ENCODE assay signal across 17 mouse cellular contexts in the genomic region with DNA sequence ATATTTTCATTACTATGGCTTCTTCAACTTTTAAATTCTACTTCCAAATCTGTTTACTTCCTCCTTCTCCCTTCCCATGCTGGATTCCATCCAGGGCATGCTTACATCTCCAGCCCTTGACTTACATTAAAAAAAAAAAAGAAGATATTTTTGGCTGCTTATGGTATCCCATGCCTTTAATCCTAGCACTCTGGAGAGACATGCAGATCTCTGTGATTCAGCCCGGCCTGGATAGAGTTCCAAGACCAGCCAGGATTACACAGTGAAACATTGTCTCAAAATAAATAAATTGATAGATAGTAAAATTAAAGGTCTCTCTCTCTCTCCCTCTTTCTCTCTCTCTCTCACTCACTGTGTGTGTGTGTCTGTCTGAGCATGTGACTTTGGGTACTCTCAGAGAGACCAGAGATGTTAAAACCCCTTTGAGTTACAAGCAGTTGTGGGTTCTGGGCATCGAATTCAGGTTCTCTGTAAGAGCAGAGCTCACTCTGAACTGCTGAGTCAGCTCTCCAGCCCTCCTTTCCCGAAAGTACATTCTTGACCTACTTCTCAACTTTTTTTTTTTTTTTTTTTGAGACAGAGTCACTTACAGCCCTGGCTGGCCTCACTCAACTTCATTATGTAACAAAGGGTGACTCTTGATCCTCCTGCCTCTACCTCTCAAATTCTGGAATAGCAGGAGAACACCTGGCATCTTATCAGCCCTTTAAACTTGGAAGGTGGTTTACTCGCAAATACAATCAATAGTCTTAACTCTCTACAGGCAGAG. TPM values are rescaled to one million over a fixed set of nuclear protein-coding genes. Genes with fewer than 3 reads are reported as not detected.
DNase-seq lines count a peak whose midpoint lies in the region; ATAC-seq and TF ChIP-seq lines count a peak whose summit lies in the region.
"Had no signal": no experiment of that assay in that cellular context is flagged by ENCODE, and none has a peak within 500 bp of the region (broad histone marks: within the 10 kb centered on the region; RNA-seq: fewer than 3 reads in every experiment).

No protein-coding gene starts in this region.

- no peaks in the 10 kb centered on the region for H3K79me2 ChIP-seq in CH12.LX (replicated peaks; ENCODE audit: control insufficient read depth, extremely low read depth, insufficient read depth, poor library complexity, severe bottlenecking)

- no peak for TF ChIP-seq CTCF in kidney, adult 2 months (conservative IDR thresholded peaks at IDR 0.05; ENCODE audit: insufficient read depth, insufficient read length, low read depth, low read length)
- no peak for TF ChIP-seq CTCF in CH12.LX (conservative IDR thresholded peaks at IDR 0.05 in 1 of 2, IDR thresholded peaks at IDR 0.05 in 1 of 2; ENCODE audit: low read depth in 2 of 2, low read length in 2 of 2)

- no peaks in the 10 kb centered on the region for H3K4me1 ChIP-seq in kidney, adult 2 months (ENCODE audit: control insufficient read depth, insufficient read depth, low read length)
- peaks cover 0 to 9% of the 10 kb centered on the region in 2 experiments; a peak in 2 of 4 replicates for H3K4me1 ChIP-seq in CH12.LX (ENCODE audit: control insufficient read depth in 1 of 2, insufficient read depth in 2 of 2)
- peaks cover 8% of the 10 kb centered on the region for H3K4me1 ChIP-seq in lung, embryonic 16.5 days (replicated peaks; ENCODE audit: control insufficient read depth, insufficient read depth, low read length)
- H3K4me1 ChIP-seq in forebrain, embryonic 14.5 days (ENCODE audit: control insufficient read depth, insufficient read depth, low read length), result no peaks in the 10 kb centered on the region
- no peaks in the 10 kb centered on the region for H3K4me1 ChIP-seq in hindbrain, embryonic 13.5 days (replicated peaks)
- H3K4me1 ChIP-seq: forebrain, embryonic 10.5 days; intestine, embryonic 15.5 days; neural tube, embryonic 13.5 days had no signal

- H3K27ac ChIP-seq in kidney, adult 2 months (ENCODE audit: insufficient read depth, low read depth, low read length), result no peak overlapping the region
- no peak overlapping the region for H3K27ac ChIP-seq in CH12.LX (ENCODE audit: insufficient read depth, low read depth)
- H3K27ac ChIP-seq in lung, embryonic 16.5 days (ENCODE audit: low read length), result peak overlapping the region; percentile 38; the same call in 1 of the 2 replicates
- no peak overlapping the region for H3K27ac ChIP-seq in forebrain, embryonic 14.5 days (ENCODE audit: low read depth, low read length)
- H3K27ac ChIP-seq in hindbrain, embryonic 13.5 days, result no peak overlapping the region
- H3K27ac ChIP-seq: forebrain, embryonic 10.5 days; intestine, embryonic 15.5 days; neural tube, embryonic 13.5 days had no signal

- no peak overlapping the region for H3K4me2 ChIP-seq in CH12.LX (ENCODE audit: insufficient read depth, low read depth, poor library complexity, severe bottlenecking)
- no peak overlapping the region for H3K4me2 ChIP-seq in lung, embryonic 16.5 days (ENCODE audit: low read depth, low read length)
- no peak overlapping the region for H3K4me2 ChIP-seq in forebrain, embryonic 14.5 days (ENCODE audit: low read length)
- H3K4me2 ChIP-seq in hindbrain, embryonic 13.5 days, result no peak overlapping the region
- H3K4me2 ChIP-seq: intestine, embryonic 15.5 days; neural tube, embryonic 13.5 days had no signal

- H3K27me3 ChIP-seq in kidney, adult 2 months (replicated peaks; ENCODE audit: control insufficient read depth, insufficient read depth, low read length), result no peaks in the 10 kb centered on the region
- no peaks in the 10 kb centered on the region for H3K27me3 ChIP-seq in CH12.LX (replicated peaks)
- H3K27me3 ChIP-seq in lung, embryonic 16.5 days (ENCODE audit: control insufficient read depth, insufficient read depth, low read depth, low read length), result no peaks in the 10 kb centered on the region
- no peaks in the 10 kb centered on the region for H3K27me3 ChIP-seq in forebrain, embryonic 14.5 days (replicated peaks; ENCODE audit: control insufficient read depth, insufficient read depth, low read length)
- H3K27me3 ChIP-seq in hindbrain, embryonic 13.5 days, result no peaks in the 10 kb centered on the region
- H3K27me3 ChIP-seq: intestine, embryonic 15.5 days; neural tube, embryonic 13.5 days had no signal

- dilution Hi-C loops in CH12.LX (cut with MboI; ENCODE audit: extremely low pct_ligation_motif_present, extremely low pct_unique_long_range_greater_than_20kb, low sequenced_read_pairs), result no loop called here

- H3K9ac ChIP-seq in CH12.LX (ENCODE audit: insufficient read depth, low read depth), result no peak overlapping the region
- H3K9ac ChIP-seq in lung, embryonic 16.5 days (ENCODE audit: low read length), result no peak overlapping the region
- H3K9ac ChIP-seq in forebrain, embryonic 14.5 days (ENCODE audit: low read length), result no peak overlapping the region
- no peak overlapping the region for H3K9ac ChIP-seq in hindbrain, embryonic 13.5 days
- H3K9ac ChIP-seq: intestine, embryonic 15.5 days; neural tube, embryonic 13.5 days had no signal

- no peak for TF ChIP-seq RAD21 in CH12.LX (IDR thresholded peaks at IDR 0.05; ENCODE audit: low read depth, low read length)

- H3K4me3 ChIP-seq in kidney, adult 2 months (ENCODE audit: insufficient read depth, low read depth, low read length), result no peak overlapping the region
- H3K4me3 ChIP-seq in CH12.LX (replicated peaks in 1 of 3; ENCODE audit: low read depth in 2 of 3, low read length in 2 of 3, poor library complexity in 1 of 3), result no peak overlapping the region
- no peak overlapping the region for H3K4me3 ChIP-seq in lung, embryonic 16.5 days (ENCODE audit: low read length)
- H3K4me3 ChIP-seq in forebrain, embryonic 14.5 days (ENCODE audit: low read depth, low read length), result no peak overlapping the region
- H3K4me3 ChIP-seq in hindbrain, embryonic 13.5 days, result no peak overlapping the region
- H3K4me3 ChIP-seq: forebrain, embryonic 10.5 days; intestine, embryonic 15.5 days; neural tube, embryonic 13.5 days had no signal

- peaks cover 3% of the 10 kb centered on the region for H3K9me3 ChIP-seq in CH12.LX (replicated peaks; ENCODE audit: low read length)
- H3K9me3 ChIP-seq in lung, embryonic 16.5 days (ENCODE audit: control insufficient read depth, low read length), result no peaks in the 10 kb centered on the region
- H3K9me3 ChIP-seq in forebrain, embryonic 14.5 days (replicated peaks; ENCODE audit: control insufficient read depth, low read length), result no peaks in the 10 kb centered on the region
- no peaks in the 10 kb centered on the region for H3K9me3 ChIP-seq in hindbrain, embryonic 13.5 days
- H3K9me3 ChIP-seq: forebrain, embryonic 10.5 days; intestine, embryonic 15.5 days; neural tube, embryonic 13.5 days had no signal

- in situ Hi-C loops in CH12.LX (cut with MboI; ENCODE audit: low pct_ligation_motif_present, low pct_unique_long_range_greater_than_20kb, low sequenced_read_pairs), result no loop called here

- no peak for TF ChIP-seq POLR2A in kidney, adult 2 months (IDR thresholded peaks at IDR 0.05; ENCODE audit: low read depth, low read length)
- TF ChIP-seq POLR2A in CH12.LX (IDR thresholded peaks at IDR 0.05; ENCODE audit: low read depth, low read length), result no peak

- WGBS in kidney, adult 2 months, result 34% methylated on average over 4 of the region's 4 CpGs
- WGBS in lung, embryonic 16.5 days, result 28% methylated on average over 4 of the region's 4 CpGs
- WGBS in forebrain, embryonic 14.5 days, result 72% methylated on average over 4 of the region's 4 CpGs
- WGBS in hindbrain, embryonic 13.5 days, result 76% methylated on average over 4 of the region's 4 CpGs

- DNase-seq in kidney, adult 2 months, result peak; percentile 25
- DNase-seq in kidney, adult 18-20 months, result no peak
- no peak for DNase-seq in CH12.LX (ENCODE audit: extremely low read depth)
- DNase-seq in adrenal gland, postnatal 10 days, result peak; percentile 18
- DNase-seq in forebrain, embryonic 14.5 days (ENCODE audit: low spot score), result no peak
- DNase-seq in ovary, postnatal 10 days (ENCODE audit: low spot score), result no peak
- DNase-seq: cerebellum, adult 11-12 months; embryo, embryonic 11 days; heart, postnatal 36 days had no signal

- TF ChIP-seq EP300 in CH12.LX (IDR thresholded peaks at IDR 0.05; ENCODE audit: low read length), result no peak

- H3K36me3 ChIP-seq in kidney, adult 2 months (ENCODE audit: control insufficient read depth, insufficient read depth, low read length), result no peaks in the 10 kb centered on the region
- no peaks in the 10 kb centered on the region for H3K36me3 ChIP-seq in CH12.LX (replicated peaks in 1 of 2; ENCODE audit: control insufficient read depth in 1 of 2, insufficient read depth in 1 of 2, low read length in 1 of 2)
- H3K36me3 ChIP-seq in lung, embryonic 16.5 days (ENCODE audit: control insufficient read depth, insufficient read depth, low read length), result no peaks in the 10 kb centered on the region
- no peaks in the 10 kb centered on the region for H3K36me3 ChIP-seq in forebrain, embryonic 14.5 days (ENCODE audit: control insufficient read depth, insufficient read depth, low read length)
- no peaks in the 10 kb centered on the region for H3K36me3 ChIP-seq in hindbrain, embryonic 13.5 days
- H3K36me3 ChIP-seq: forebrain, embryonic 10.5 days; intestine, embryonic 15.5 days; neural tube, embryonic 13.5 days had no signal

- ATAC-seq in lung, embryonic 16.5 days (ENCODE audit: low read depth), result peak; percentile 60
- ATAC-seq in forebrain, embryonic 14.5 days, result no peak
- no peak for ATAC-seq in hindbrain, embryonic 13.5 days (ENCODE audit: low FRiP score)
- ATAC-seq: intestine, embryonic 15.5 days; midbrain, embryonic 16.5 days had no signal

RNA-seq across cellular contexts. Expression of a gene that starts 46.6 kb away (rescaled TPM):
- 7.1 and 11.2 TPM in 2 replicates for polyA plus RNA-seq in kidney, adult 2 months (2012; rRNA removed)
- total RNA-seq in CH12.LX (2012; rRNA removed), result 125 and 175 TPM in 2 replicates
- total RNA-seq in CH12.LX (2014; rRNA removed), result 179 and 195 TPM in 2 replicates
- 132 and 158 TPM in 2 replicates for polyA plus RNA-seq in CH12.LX (2012; ENCODE audit: insufficient read length, low read depth)
- total RNA-seq in adrenal gland, postnatal 10 days (2021), result 10 to 100 TPM; 20.3 to 26.3 TPM
- 86.8 and 91.9 TPM in 2 replicates for polyA plus RNA-seq in lung, embryonic 16.5 days (2015; fragmentation: Nextera tagmentation; extraction: Ambion mirVana)
- 84.1 and 95.8 TPM in 2 replicates for polyA plus RNA-seq in forebrain, embryonic 14.5 days (2014; fragmentation: Nextera tagmentation; extraction: Ambion mirVana)
- 60.2 and 63.4 TPM in 2 replicates for polyA plus RNA-seq in hindbrain, embryonic 13.5 days (2015; fragmentation: Nextera tagmentation; extraction: Ambion mirVana)

RNA-seq across cellular contexts. Expression of a gene that starts 48.4 kb away (rescaled TPM):
- 2.0 and 2.9 TPM in 2 replicates for polyA plus RNA-seq in kidney, adult 2 months (2012; rRNA removed)
- total RNA-seq in CH12.LX (2012; rRNA removed) (0.04 TPM in 1 of 2 replicates, not detected in the other), CH12.LX (2014; rRNA removed) (not detected in 2 replicates)
- polyA plus RNA-seq in CH12.LX (2012; ENCODE audit: insufficient read length, low read depth), result not detected in 2 replicates
- total RNA-seq in adrenal gland, postnatal 10 days (2021), result 10 to 100 TPM in 1 of 2 experiments, 1 to 10 TPM in 1; 6.7 to 10.5 TPM
- polyA plus RNA-seq in lung, embryonic 16.5 days (2015; fragmentation: Nextera tagmentation; extraction: Ambion mirVana), result 6.1 and 9.3 TPM in 2 replicates
- 14.0 and 14.4 TPM in 2 replicates for polyA plus RNA-seq in forebrain, embryonic 14.5 days (2014; fragmentation: Nextera tagmentation; extraction: Ambion mirVana)
- 18.4 and 20.2 TPM in 2 replicates for polyA plus RNA-seq in hindbrain, embryonic 13.5 days (2015; fragmentation: Nextera tagmentation; extraction: Ambion mirVana)
- total RNA-seq: gastrocnemius, adult 18-20 months had no signal

RNA-seq across cellular contexts. Expression of a gene that starts 55.3 kb away (rescaled TPM):
- 27.8 and 28.5 TPM in 2 replicates for polyA plus RNA-seq in kidney, adult 2 months (2012; rRNA removed)
- 14.7 and 20.1 TPM in 2 replicates for total RNA-seq in CH12.LX (2012; rRNA removed)
- total RNA-seq in CH12.LX (2014; rRNA removed), result 20.7 and 22.7 TPM in 2 replicates
- polyA plus RNA-seq in CH12.LX (2012; ENCODE audit: insufficient read length, low read depth), result 19.1 and 19.3 TPM in 2 replicates
- 10 to 100 TPM; 28.8 to 33.2 TPM for total RNA-seq in adrenal gland, postnatal 10 days (2021)
- 31.5 and 33.9 TPM in 2 replicates for polyA plus RNA-seq in lung, embryonic 16.5 days (2015; fragmentation: Nextera tagmentation; extraction: Ambion mirVana)
- 17.1 and 23.0 TPM in 2 replicates for polyA plus RNA-seq in forebrain, embryonic 14.5 days (2014; fragmentation: Nextera tagmentation; extraction: Ambion mirVana)
- polyA plus RNA-seq in hindbrain, embryonic 13.5 days (2015; fragmentation: Nextera tagmentation; extraction: Ambion mirVana), result 21.5 and 21.8 TPM in 2 replicates

RNA-seq across cellular contexts. Expression of a gene that starts 55.7 kb away (rescaled TPM):
- polyA plus RNA-seq in kidney, adult 2 months (2012; rRNA removed), result 1.9 and 3.5 TPM in 2 replicates
- total RNA-seq in CH12.LX (2012; rRNA removed) (0.13 and 0.25 TPM in 2 replicates), CH12.LX (2014; rRNA removed) (0.47 and 0.75 TPM in 2 replicates)
- 0.53 and 1.0 TPM in 2 replicates for polyA plus RNA-seq in CH12.LX (2012; ENCODE audit: insufficient read length, low read depth)
- 1 to 10 TPM; 1.9 to 2.6 TPM for total RNA-seq in adrenal gland, postnatal 10 days (2021)
- 2.0 and 2.1 TPM in 2 replicates for polyA plus RNA-seq in lung, embryonic 16.5 days (2015; fragmentation: Nextera tagmentation; extraction: Ambion mirVana)
- polyA plus RNA-seq in forebrain, embryonic 14.5 days (2014; fragmentation: Nextera tagmentation; extraction: Ambion mirVana), result 0.30 and 0.38 TPM in 2 replicates
- polyA plus RNA-seq in hindbrain, embryonic 13.5 days (2015; fragmentation: Nextera tagmentation; extraction: Ambion mirVana), result 0.40 and 0.44 TPM in 2 replicates
- total RNA-seq: gastrocnemius, adult 18-20 months; heart, postnatal 36 days had no signal
- polyA plus RNA-seq: C2C12 had no signal

Comparison
In these comparisons a context has a peak if more than half of its experiments do, and no peak if none do; other contexts are left out.
1. DNase-seq: peak in kidney, adult 2 months (single experiment) and adrenal gland, postnatal 10 days (single experiment); none in kidney, adult 18-20 months (single experiment), CH12.LX (single experiment), forebrain, embryonic 14.5 days (single experiment) and ovary, postnatal 10 days (single experiment).